Mouse (Mus musculus): ENCODE results near the gene Eps8l2.

- TF ChIP-seq CTCF (IDR thresholded peaks at IDR 0.05; ENCODE audit: low read depth), result no peak
- no peak for TF ChIP-seq EP300 (IDR thresholded peaks at IDR 0.05; ENCODE audit: low read depth)
Observed at GRCm38 (mm10) chr7:141371942-141372595, 33.4 kb downstream of the Eps8l2 start.

Measured in liver, postnatal 0 days (tissue).